Mouse (Mus musculus) layer of hippocampus, adult 9-10 months (tissue): ENCODE data around the gene Wscd2.
A peak's percentile ranks its signal among the peaks of the same experiment; 100 is the strongest.

Experiments
- DNase-seq: peaks from one replicate; pipeline ENCODE4 v3.0.0; 2022; ENCODE audit warnings: low spot score

Wscd2 gene

GRCm38 (mm10) chr5:113490033-113490432, at the start of gene Wscd2:
TSS of gene Wscd2 (plus strand) at chr5:113490333.
- no peak for DNase-seq

- no peak for DNase-seq
Measured at GRCm38 (mm10) chr5:113442180-113442579, 48.0 kb upstream of the Wscd2 start.

DNA sequence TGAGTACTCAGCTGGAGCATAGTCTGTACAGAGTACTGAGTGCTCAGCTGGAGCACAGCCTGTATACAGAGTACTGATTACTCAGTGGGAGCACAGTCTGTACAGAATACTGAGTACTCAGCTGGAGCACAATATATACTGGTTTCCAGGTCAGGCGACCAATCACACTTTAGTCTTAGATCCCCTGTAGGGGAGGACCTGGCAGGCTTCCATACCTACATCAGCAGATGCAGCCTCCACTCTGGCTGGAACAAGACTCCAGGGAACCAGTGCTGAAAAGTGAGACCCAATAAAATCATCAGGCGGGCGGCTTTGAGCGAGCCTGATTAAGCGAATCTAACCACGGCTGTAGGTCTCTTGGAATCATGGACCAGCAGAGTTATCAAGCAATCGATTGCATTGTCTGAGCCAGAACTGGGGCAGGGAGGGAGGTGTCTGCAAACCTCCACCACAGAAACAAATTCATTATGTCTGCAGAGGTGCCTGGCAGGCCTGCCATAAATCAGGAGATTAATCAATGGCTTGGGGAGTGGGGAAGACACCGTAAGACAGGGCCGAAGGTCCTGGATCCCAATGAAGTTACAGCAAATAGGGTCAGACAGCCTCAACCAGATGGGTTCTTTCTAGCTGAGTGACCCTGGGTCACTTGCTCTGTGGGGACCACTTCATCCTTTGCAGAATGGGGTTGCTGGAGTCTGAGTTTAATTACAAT, 42.0 kb upstream of the Wscd2 start:
- DNase-seq = no peak

DNA sequence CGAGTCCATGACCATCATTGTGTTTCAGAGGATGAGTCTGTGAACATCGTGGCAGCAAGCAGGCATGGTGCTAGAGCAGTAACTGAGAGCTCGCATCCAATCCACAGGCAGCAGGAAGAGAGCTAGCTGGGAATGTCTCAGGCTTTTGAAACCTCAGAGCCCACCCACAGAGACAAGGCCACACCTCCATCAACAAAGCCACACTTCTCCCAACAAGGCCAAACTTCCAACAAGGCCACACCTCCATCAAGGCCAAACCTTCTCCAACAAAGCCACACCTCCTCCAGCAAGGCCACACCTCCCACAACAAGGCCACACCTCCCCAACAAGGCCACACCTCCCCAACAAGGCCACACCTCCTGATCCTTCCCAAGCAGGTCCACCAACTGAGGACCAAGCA, 40.8 kb upstream of the Wscd2 start:
- DNase-seq = no peak

DNA sequence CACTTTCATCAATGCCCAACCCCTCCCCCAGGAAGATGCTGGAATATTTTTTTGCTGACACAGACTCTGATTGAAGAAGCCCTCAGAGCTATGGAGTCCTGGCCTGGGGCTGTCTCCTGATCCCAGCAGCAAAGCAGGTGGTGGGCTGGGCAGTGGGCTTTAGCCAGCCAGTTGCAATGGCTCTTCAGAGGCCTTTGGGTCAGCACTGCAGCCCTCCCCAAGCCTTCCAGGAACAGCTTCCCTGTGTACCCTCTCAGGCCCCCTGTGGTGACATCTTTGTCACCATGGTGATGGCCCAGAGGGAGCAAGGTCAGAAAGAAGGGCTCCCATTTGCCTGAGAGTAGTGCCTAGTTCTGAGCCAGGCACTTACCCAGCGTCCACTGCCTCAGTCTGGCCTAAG, 37.4 kb upstream of the Wscd2 start:
- no peak for DNase-seq

DNA sequence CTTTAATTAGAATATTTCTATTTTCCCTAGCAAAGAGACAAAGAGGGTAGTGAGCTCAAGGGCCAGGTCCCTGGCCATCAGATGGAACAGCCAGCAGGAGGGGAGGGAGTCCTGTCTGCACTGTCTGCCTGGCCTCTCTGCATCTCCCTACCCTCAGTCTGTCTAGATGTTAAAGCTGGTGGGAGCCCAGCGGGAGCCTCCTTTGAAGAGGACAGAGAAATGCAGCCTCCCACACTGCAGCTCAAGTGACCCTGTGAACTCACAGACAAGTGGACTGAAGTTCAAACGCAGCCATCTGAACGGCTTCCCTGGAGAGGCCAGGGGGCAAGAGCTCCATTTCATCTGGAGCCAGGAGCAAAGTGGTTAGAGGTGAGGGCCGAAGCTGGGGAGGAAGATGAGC, 36.8 kb upstream of the Wscd2 start:
- no peak for DNase-seq

GRCm38 (mm10) chr5:113456020-113456419, 34.1 kb upstream of the Wscd2 start:
- no peak for DNase-seq

GRCm38 (mm10) chr5:113456756-113457155, 33.4 kb upstream of the Wscd2 start:
- no peak for DNase-seq

GRCm38 (mm10) chr5:113457260-113457659, 32.9 kb upstream of the Wscd2 start:
- no peak for DNase-seq

- no peak for DNase-seq
Measured at GRCm38 (mm10) chr5:113459942-113460341, 30.2 kb upstream of the Wscd2 start.

DNA sequence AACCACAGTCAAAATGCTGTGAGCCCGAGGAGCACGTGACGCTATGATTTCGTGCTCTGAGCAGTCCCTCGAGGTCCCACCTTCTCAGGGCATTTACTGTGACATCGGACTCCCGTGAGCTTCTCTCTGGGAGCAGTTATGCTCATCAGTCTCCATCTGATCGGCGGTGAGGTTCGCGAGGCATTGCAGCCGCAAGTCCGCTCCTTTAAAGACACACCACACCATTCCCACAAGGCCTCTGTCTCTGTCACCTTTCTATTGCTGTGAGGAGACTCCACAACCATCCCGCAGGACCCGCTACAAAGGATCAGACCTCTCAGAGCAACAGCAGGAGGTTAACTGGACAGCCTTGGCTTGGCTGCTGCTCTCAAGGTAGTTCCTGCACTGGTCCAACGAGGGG, 28.6 kb upstream of the Wscd2 start:
- no peak for DNase-seq

GRCm38 (mm10) chr5:113461998-113462625, 28.0 kb upstream of the Wscd2 start:
- DNase-seq = no peak

- DNase-seq = no peak
Measured at GRCm38 (mm10) chr5:113464731-113465130, 25.4 kb upstream of the Wscd2 start.

DNA sequence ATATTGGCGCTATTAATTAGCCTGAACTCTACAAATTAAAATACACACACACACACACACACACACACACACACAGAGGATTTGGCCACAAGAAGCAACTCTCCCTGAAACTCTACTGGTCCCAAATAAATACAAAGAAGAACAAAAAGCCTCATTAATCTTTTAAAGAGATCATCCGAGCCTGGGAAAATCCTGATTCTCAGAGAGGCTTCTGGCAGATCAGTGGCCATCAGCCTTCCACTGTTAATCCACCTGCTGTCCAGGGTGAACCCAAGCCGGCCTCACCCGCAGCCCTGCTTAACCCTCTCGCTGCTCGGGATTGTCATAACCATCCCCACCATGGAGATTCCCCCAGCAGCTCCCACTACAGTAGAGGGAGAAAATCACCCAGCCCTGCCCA, 23.6 kb upstream of the Wscd2 start:
- no peak for DNase-seq

DNA sequence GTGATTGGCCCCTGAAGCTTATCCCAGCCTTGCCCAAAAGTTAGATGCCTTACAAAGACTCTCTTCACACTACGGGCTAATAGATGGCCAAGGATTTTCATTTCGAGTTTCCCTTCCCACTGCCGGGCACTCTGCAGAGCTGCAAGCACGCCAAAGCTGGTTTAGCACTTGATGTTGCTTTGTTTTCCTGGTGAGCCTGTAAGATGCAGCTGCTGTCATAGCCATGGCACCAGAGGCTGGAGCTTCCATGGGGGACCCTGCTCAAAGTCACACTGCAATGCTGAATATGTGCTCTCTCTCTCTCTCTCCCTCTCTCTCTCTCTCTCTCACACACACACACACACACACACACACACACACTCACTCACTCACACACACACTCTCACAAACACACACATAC, 23.1 kb upstream of the Wscd2 start:
- DNase-seq = no peak

DNA sequence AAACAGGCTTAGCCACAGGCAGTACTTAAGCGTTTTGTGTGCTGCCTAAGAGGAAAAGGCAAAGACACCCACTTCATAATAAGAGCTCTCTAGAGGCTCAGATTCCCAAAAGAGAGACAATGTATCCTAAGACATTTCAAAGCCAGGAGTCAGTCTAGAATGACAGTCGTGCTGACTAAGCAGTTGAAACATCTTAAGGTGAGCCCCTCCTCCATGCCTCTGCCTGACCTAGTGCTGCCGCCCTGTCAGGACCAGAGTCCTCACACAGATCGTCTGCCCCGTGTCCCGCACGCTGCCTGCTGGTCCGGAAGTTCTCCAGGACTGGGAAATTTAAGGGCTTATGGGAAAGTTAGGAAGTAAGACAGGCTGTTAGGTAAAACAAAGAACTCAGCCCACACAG, 22.4 kb upstream of the Wscd2 start:
- no peak for DNase-seq

DNA sequence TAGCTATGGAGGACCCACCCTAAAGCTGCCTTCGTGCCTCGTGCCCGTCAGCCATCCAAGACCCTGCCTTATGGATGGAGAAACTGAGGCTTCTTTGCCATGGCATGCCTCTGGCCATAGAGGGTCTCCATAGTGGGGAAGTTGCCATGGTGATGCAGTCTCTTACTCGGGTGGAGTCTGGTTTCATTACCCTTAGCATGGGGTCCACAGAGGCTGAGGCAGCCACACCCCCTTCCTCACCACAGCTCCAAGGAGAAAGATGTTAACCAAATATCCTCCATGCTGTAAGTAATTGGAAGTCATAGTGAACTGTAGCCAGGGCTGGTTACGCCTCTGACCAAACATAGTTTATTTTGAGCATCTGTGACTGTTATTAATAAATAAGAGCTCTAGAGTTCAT, 21.5 kb upstream of the Wscd2 start:
- DNase-seq = no peak

GRCm38 (mm10) chr5:113469231-113469630, 20.9 kb upstream of the Wscd2 start:
- DNase-seq = no peak

GRCm38 (mm10) chr5:113469826-113470225, 20.3 kb upstream of the Wscd2 start:
- no peak for DNase-seq

DNA sequence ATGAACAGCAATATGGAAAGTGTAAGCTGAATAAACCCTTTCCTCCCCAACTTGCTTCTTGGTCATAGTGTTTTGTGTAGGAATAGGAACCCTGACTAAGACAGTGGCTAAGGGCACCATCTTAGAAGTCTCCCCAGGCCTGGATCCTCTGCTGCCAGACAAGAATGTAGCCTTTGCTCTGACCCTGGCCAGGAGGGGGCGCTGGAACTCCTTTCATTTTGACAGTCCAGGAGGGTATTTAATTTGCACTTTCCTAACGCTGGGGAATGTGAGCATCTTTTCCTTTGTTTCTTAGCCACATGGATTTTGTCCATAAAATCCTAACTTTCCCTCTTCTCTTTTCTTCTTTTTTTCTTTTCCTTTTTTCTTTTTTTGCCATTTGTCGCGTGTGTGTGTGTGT, 18.7 kb upstream of the Wscd2 start:
- peak; percentile 62 for DNase-seq

GRCm38 (mm10) chr5:113472339-113472738, 17.8 kb upstream of the Wscd2 start:
- DNase-seq = no peak

DNA sequence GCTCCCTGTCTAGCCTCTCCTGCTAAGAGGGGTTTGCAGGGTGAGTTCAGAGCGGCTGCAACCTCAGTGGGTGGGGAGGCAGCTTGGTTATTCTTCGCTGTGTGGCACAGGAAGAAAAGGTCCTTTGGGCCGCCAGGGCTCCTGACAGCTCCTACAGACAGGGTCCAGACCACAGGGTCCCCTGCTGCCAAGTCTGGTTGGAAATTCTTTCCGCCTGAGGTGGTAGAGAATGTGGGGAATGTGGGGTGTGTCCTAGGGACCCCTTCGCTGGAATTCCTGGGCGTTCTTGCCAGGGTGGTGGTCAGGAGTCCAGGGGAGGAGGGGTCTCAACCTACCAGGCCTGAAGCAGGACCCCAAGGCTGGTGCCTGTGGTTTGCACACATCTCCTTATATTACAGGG, 13.3 kb upstream of the Wscd2 start:
- DNase-seq = no peak

GRCm38 (mm10) chr5:113479075-113479474, 11.1 kb upstream of the Wscd2 start:
- DNase-seq = no peak

DNA sequence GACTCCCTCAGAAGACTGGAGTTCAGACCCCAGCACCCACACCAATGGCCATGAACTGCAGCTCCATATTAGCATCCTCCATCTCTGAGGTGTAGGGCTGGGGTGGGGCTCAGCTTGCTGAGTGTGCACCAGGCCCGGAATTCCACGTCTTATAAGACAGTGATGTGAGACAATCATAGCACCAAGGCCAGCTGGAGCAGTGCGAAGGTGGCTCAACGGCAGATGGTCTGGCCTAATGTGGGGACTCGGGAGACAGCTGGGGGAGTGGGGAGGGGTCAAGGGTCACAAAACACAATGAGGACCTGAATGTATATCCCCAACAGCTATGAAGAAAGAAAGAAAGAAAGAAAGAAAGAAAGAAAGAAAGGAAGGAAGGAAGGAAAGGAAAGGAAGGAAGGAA, 9.7 kb upstream of the Wscd2 start:
- no peak for DNase-seq
